Mouse (Mus musculus) ovary, postnatal 36 days (tissue): ENCODE measurements around the gene Atp6v0d1.

Source experiments
- DNase-seq: peaks from one replicate; pipeline ENCODE4 v3.0.0; 2022; ENCODE audit warnings: low spot score, mixed read lengths

The Atp6v0d1 gene

GRCm38 (mm10) chr8:105504617-105505016 lies 61.2 kb downstream of the Atp6v0d1 start:
- no peak for DNase-seq

GRCm38 (mm10) chr8:105499787-105500186 lies 66.1 kb downstream of the Atp6v0d1 start:
- no peak for DNase-seq

- DNase-seq: peak; percentile 91
Observed at GRCm38 (mm10) chr8:105496439-105497180, 69.2 kb downstream of the Atp6v0d1 start, which contains the start of gene Zdhhc1. Gene Zdhhc1, minus strand, starts transcription at chr8:105496902.

- no peak for DNase-seq
Observed at GRCm38 (mm10) chr8:105495350-105496302, 70.2 kb downstream of the Atp6v0d1 start.

GRCm38 (mm10) chr8:105494566-105494965 lies 71.3 kb downstream of the Atp6v0d1 start:
- no peak for DNase-seq

GRCm38 (mm10) chr8:105493495-105493894 lies 72.4 kb downstream of the Atp6v0d1 start:
- DNase-seq: no peak

GRCm38 (mm10) chr8:105489281-105489680 lies 76.6 kb downstream of the Atp6v0d1 start:
- no peak for DNase-seq

GRCm38 (mm10) chr8:105488082-105488481 lies 77.8 kb downstream of the Atp6v0d1 start:
- DNase-seq: no peak

- DNase-seq: peak; percentile 82
Observed at GRCm38 (mm10) chr8:105484392-105484791, 81.5 kb downstream of the Atp6v0d1 start.

- no peak for DNase-seq
Observed at GRCm38 (mm10) chr8:105484030-105484368, 81.8 kb downstream of the Atp6v0d1 start.

GRCm38 (mm10) chr8:105483212-105484029 lies 82.4 kb downstream of the Atp6v0d1 start:
- DNase-seq: peak; percentile 72

GRCm38 (mm10) chr8:105482123-105482522 lies 83.7 kb downstream of the Atp6v0d1 start:
- no peak for DNase-seq

- DNase-seq: no peak
Observed at GRCm38 (mm10) chr8:105481453-105481852, 84.4 kb downstream of the Atp6v0d1 start.

- no peak for DNase-seq
Observed at GRCm38 (mm10) chr8:105481013-105481412, 84.8 kb downstream of the Atp6v0d1 start.

- no peak for DNase-seq
Observed at GRCm38 (mm10) chr8:105477792-105478191, 88.1 kb downstream of the Atp6v0d1 start.

GRCm38 (mm10) chr8:105476628-105477413 lies 89.0 kb downstream of the Atp6v0d1 start:
- peak; percentile 71 for DNase-seq

GRCm38 (mm10) chr8:105476161-105476560 lies 89.7 kb downstream of the Atp6v0d1 start:
- no peak for DNase-seq

- no peak for DNase-seq
Observed at GRCm38 (mm10) chr8:105475742-105476141, 90.1 kb downstream of the Atp6v0d1 start.

- DNase-seq: no peak
Observed at GRCm38 (mm10) chr8:105475254-105475653, 90.6 kb downstream of the Atp6v0d1 start.

GRCm38 (mm10) chr8:105474680-105475079 lies 91.2 kb downstream of the Atp6v0d1 start:
- no peak for DNase-seq
